Mouse (Mus musculus) right cerebral cortex, postnatal 36 days (tissue): ENCODE results near the gene Ufm1.

Experiments used
- DNase-seq, 2 experiments: peaks; one replicate each; pipeline ENCODE4 v3.0.0; 2022; ENCODE audit warnings: low spot score in 2 of 2, mixed read lengths in 1 of 2

The Ufm1 gene

DNA sequence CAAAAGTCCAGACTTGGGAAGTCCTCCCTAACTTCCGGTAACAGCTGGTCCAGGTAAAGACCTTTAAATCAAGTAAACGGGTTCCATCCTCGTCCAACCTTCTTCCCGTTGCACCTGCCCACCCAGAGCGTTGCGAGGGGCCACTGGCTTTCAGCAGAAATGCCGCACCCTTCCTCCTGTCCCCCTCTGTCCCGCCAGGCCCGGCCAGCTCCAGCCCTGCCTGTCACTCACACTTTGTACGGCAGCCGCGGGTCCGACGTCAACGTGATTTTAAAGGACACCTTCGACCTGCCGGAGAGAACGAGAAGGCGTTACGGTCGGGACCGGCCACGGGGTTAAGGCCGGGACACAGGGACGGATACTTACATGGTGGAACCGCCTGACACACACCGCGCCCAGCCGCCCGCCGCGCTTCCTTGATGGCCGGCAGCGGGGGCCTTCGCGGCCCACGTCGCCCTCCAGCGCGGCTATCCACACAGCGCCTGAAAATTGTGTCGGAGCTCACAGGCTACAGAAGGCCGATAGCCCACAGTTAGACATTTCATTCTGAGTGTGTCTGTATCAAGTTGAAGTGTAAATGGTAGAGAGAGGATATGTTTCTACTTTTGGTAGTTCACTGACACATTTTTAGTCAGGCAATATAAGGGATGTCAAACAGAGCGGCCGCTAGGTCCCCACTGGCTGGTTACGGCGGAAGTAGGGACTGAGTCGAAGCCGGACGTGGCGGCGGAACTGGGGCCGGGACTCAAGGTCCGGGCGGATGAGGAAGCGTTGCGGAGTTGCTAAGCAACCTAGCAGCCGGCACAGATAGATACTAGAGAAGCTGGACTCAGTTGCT, at the start of gene Ufm1:
Gene Ufm1, minus strand, starts transcription at position 448 of the 838 bp plus-strand sequence.
- DNase-seq: peak; percentile 93 to 94

GRCm38 (mm10) chr3:53890619-53891540, 27.2 kb upstream of the Ufm1 start:
- peak; percentile 70 to 79 for DNase-seq

GRCm38 (mm10) chr3:53871596-53871995, 8.0 kb upstream of the Ufm1 start:
- DNase-seq: no peak

- no peak for DNase-seq
Measured at GRCm38 (mm10) chr3:53870482-53870881, 6.9 kb upstream of the Ufm1 start.

DNA sequence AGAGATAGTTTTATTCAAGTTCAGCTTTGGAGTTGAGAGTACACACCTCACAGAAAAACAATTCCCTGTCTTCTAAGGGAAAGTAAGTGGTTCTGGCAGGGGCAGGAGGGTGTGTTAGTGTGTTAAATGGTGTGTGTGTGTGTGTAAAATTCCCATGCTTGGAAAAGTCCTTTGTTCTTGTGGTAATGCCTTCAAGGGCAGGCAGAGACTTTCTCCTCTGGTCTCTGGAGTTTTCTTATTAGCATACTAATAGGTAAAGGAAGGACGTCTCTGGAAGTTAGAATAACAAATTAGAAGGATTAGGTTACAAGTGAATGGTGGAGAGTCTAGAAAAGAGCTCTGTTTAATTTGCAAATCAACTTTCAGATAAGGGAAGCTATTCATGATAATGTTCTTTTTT, 5.6 kb upstream of the Ufm1 start:
- DNase-seq: no peak

GRCm38 (mm10) chr3:53868212-53868611, 4.6 kb upstream of the Ufm1 start:
- DNase-seq: no peak

GRCm38 (mm10) chr3:53854831-53855230, 8.8 kb downstream of the Ufm1 start:
- no peak for DNase-seq

DNA sequence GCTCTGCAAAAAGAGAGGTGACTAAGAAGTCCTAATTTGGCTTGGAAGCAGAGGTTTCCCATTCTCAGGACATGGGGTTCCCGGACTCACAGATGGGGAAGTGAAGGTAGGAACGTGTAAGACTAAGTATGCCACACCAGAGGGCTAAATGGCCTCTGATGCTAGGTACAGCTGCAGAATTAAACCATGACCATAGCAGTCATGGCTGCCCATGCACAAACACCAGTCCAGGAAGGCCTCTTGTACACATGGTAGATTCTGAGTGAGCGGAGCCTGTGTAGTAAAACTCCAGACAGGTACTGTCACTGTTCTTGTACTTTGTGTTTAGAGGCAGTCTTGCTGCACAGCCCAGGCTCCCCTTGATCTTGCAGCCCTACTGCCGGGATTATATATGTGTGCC, 9.4 kb downstream of the Ufm1 start:
- no peak for DNase-seq

DNA sequence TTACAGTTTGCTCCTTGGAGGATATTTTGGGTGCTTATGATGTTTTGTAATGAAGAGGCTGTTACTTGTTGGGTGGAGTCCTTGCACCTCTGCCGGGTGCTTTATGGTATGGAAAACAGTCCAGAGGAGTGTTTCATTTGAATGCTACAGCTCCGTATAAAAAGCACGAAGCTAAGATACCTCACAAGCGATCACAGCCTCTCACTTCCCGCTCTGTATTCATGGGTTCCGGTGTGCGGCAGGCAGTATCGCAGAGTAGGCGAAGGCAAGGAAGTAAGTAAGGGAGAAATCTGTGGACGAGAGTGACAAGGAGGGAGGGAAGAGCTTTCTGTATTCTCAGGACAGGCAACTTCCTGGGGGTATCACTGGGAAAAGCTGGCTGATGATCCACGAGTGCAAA, 15.4 kb downstream of the Ufm1 start:
- DNase-seq: no peak

- DNase-seq: no peak
Measured at GRCm38 (mm10) chr3:53847726-53848125, 15.9 kb downstream of the Ufm1 start.

DNA sequence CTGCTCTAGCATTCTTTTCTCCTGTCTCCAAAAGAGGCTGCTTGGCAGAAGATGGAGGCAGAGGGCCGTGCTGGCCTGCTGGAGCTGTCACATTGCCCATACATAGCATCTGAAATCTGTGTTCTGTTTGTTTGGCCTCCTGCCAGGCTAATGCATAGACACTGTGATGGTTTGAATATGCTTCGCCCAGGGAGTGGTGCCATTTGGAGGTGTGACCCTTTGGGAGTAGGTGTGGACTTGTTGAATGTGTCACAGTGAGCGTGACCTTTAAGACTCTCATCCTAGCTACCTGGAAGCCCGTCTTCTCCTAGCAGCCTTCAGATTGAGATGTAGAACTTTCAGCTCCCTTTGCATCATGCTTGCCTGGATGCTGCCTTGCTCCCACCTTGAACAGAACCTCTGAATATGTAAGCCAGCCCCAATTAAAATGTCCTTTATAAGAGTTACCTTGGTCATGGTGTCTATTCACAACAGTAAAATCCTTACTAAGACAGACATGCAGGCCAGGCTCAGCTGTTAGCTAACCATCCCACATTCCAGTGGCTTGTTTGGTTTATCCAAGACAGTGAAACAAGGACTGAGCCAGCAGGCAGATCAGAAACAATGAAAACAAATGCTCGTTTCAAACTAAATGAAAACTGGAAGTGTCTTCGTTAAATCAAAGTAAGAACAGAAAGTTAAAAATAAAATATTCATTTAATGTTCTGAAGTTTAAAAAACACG, 17.3 kb downstream of the Ufm1 start:
- no peak for DNase-seq

DNA sequence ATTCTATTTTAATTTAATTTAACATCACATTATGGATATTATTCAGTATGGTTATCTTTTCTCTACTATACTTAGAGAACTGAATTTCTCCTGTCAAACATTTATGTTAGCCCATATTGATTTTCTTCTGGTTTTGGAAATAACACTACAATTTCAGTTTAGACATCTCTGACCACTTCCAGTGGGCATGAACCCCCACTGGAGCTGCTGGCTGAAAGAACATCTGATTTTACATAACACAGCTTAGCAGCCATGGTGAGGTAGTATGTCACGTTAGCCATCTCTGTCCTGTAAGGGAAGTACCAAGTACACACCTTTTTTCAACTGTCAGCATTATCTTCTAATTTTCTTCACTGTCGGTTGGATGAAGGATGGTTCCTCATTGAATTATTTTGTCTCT, 18.8 kb downstream of the Ufm1 start, which contains the start of gene Gm10985:
Gene Gm10985, plus strand, starts transcription at position 301 of the 400 bp plus-strand sequence.
- DNase-seq: no peak

DNA sequence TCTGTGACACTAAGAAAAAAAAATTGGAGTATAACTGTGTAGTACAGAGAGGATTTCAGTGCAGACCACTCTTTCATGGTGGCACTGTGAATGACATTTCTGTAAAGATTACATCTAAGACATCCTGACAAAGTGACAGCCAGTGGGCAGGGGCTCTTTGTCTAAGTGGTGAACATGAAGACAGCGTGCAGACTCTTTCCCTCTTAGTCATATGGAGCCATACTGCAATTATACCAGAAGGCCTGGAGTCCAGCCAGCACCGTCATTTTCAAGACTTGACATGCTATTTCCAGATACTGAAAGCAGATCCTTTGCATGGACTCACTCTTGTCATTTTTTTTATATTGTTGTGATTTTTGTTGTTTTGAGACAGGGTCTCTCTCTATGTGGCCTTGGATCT, 29.4 kb downstream of the Ufm1 start:
- peak in 1 of 2 experiments; percentile 13 for DNase-seq

GRCm38 (mm10) chr3:53813421-53813977, 50.1 kb downstream of the Ufm1 start:
- no peak for DNase-seq
